Mouse (Mus musculus) liver, embryonic 14.5 days (tissue): ENCODE data around the gene Ankrd66.

Experiments used
- CTCF ChIP-seq: IDR thresholded peaks from 2 replicates; pipeline ENCODE4 v1.5.1; 2016; ENCODE audit warnings: antibody characterized with exemption, low read depth, control low read depth
- EP300 ChIP-seq: IDR thresholded peaks from 2 replicates; pipeline ENCODE4 v1.6.1; 2016; ENCODE audit warnings: antibody characterized with exemption, low read depth

- TF ChIP-seq CTCF, result no peak
- TF ChIP-seq EP300, result no peak
Measured at GRCm38 (mm10) chr17:43500513-43500912, 42.9 kb downstream of the Ankrd66 start.
